Mouse (Mus musculus) retina, postnatal 1 day (tissue): ENCODE data around the gene Tmtc1.
A peak's percentile ranks its signal among the peaks of the same experiment; 100 is the strongest.

Source experiments
- DNase-seq: peaks from one replicate; pipeline ENCODE4 v3.0.0-alpha.2; 2012

The Tmtc1 gene

GRCm38 (mm10) chr6:148234105-148234828 lies 209.9 kb downstream of the Tmtc1 start:
- no peak for DNase-seq

DNA sequence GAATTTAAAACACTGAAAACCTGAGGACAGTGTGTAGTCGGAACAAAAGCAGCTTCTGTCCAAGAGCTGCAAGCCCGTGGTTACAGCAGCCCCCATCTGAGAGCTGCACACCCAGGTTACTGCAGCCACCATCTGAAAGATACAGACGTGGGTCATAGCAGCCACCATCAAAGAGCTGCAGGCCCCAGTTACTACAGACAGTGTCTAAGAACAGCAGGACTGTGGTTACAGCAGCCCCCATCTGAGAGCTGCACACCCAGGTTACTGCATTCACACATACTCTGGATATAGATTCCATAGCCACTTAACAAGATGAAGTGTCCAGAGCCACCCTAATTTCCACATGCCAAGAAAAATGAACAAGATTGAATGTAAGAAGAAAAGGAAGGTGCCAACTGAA lies 216.6 kb downstream of the Tmtc1 start:
- DNase-seq: no peak

DNA sequence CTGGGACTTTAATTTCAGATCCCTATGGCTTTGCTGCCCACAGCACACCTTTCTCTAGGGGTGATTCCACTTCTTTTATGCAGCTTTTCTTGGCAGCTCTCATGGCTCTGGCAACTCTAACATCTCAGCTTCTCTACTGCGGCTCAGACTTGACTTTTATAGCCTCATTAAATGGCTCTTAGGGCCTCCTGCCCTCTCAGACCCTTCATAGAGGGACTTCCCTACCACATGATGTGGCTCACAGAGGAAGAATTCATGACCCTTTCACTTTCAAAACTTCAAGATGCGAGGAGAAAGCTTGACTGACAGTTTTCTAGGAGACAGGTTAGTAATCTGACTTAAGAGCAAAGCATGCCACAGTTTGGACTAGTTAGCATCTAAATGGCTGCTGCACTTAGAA lies 221.5 kb downstream of the Tmtc1 start:
- no peak for DNase-seq

GRCm38 (mm10) chr6:148218235-148219076 lies 225.7 kb downstream of the Tmtc1 start:
- DNase-seq: no peak

- DNase-seq: no peak
Measured at GRCm38 (mm10) chr6:148216752-148217151, 227.4 kb downstream of the Tmtc1 start.

- DNase-seq: peak; percentile 76
Measured at GRCm38 (mm10) chr6:148214765-148215164, 229.4 kb downstream of the Tmtc1 start.

DNA sequence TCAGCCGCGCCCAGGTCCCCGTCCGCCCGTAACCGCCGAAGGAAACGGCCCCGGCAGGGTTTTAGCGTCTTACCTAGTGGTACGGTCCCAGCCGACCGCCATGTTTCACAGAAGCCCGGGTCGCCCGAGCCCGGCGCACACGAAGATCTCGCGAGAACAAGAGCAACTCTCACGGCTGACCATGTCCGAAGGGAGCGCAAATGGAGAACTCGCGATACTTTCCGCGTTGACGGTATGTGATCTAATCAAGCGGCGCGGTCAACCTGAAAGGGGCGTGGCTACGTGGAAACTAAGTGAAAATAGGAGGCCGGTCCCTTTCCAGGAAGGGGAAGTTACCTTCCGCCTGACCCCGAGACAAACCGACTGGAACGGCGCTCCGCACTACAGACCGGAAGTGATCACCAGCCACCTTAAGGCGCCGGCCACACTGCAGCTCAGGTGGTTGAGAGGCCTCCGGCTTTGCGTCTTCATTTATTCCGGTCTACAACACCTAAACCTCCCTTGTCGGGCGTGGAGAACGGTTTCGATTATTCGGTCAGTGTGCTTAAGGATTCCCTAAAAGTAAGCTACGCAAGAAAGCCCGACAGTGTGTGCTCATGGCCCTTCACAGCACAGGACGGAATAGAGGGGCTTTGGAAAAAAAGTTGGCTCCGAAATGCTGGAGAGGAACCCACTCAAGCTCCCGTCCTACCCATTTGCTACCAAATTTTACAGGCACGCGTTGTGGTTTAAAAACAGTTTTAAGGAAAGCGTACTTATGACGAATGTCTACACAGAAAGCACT lies 232.1 kb downstream of the Tmtc1 start, which contains the start of gene Ergic2:
Gene Ergic2, minus strand, starts transcription at position 478 of the 784 bp plus-strand sequence.
- DNase-seq: peak; percentile 100

- no peak for DNase-seq
Measured at GRCm38 (mm10) chr6:148211391-148211876, 232.8 kb downstream of the Tmtc1 start.

GRCm38 (mm10) chr6:148207522-148207921 lies 236.7 kb downstream of the Tmtc1 start:
- no peak for DNase-seq

GRCm38 (mm10) chr6:148205134-148205533 lies 239.1 kb downstream of the Tmtc1 start:
- DNase-seq: no peak

GRCm38 (mm10) chr6:148199729-148200128 lies 244.5 kb downstream of the Tmtc1 start:
- DNase-seq: no peak

- DNase-seq: no peak
Measured at GRCm38 (mm10) chr6:148199177-148199576, 245.0 kb downstream of the Tmtc1 start.

- no peak for DNase-seq
Measured at GRCm38 (mm10) chr6:148193972-148194701, 250.1 kb downstream of the Tmtc1 start.

DNA sequence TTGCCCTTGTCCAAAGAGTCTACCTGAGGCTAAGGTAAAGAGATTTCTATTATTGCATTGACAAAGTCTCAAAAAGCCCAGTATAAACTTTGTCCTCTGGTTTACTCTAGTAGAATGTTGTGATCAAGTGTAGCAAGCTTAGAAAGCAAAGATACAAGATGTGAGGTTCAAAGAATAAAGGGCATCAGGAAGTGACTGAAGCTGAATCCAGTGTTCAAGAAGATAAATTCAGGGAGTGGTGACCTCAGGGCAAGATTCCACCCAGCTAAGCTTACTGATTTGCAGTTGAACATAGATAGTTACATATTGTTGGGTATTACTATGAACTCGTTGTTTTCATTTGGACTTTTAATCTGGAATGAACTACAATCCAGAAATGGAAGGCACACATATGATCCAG lies 258.5 kb downstream of the Tmtc1 start:
- DNase-seq: no peak
